Mouse (Mus musculus): Measurements from ENCODE around the gene Muc3. TPM values are rescaled to one million over a fixed set of nuclear protein-coding genes. Genes with fewer than 3 reads are reported as not detected.
"Not testable (repeated sequence)": the region's sequence is repeated elsewhere in the genome, so short reads cannot be mapped to it uniquely, and the experiment has no call there.

Muc3 gene
- total RNA-seq, 1 experiment from 2014 or later: not detected

GRCm38 (mm10) chr5:137121280-137121679 lies 27.8 kb downstream of the Muc3 start:
- DNase-seq: no peak

- no peak for DNase-seq
Measured at GRCm38 (mm10) chr5:137118878-137119277, 30.2 kb downstream of the Muc3 start.

GRCm38 (mm10) chr5:137117994-137118393 lies 31.1 kb downstream of the Muc3 start:
- DNase-seq: not testable (repeated sequence)

GRCm38 (mm10) chr5:137116987-137117386 lies 32.1 kb downstream of the Muc3 start:
- no peak for DNase-seq

- peak; percentile 82 for DNase-seq
Measured at GRCm38 (mm10) chr5:137115866-137116847, 33.0 kb downstream of the Muc3 start, which contains the start of gene Trim56. Gene Trim56 (minus strand): TSS chr5:137116209.

GRCm38 (mm10) chr5:137114891-137115561 lies 34.1 kb downstream of the Muc3 start:
- DNase-seq: no peak

GRCm38 (mm10) chr5:137111542-137112408 lies 37.3 kb downstream of the Muc3 start:
- DNase-seq: no peak

- DNase-seq: no peak
Measured at GRCm38 (mm10) chr5:137110863-137111262, 38.3 kb downstream of the Muc3 start.

- no peak for DNase-seq
Measured at GRCm38 (mm10) chr5:137109941-137110593, 39.1 kb downstream of the Muc3 start.

- no peak for DNase-seq
Measured at GRCm38 (mm10) chr5:137108111-137108510, 41.0 kb downstream of the Muc3 start.

GRCm38 (mm10) chr5:137107670-137108069 lies 41.5 kb downstream of the Muc3 start:
- DNase-seq: no peak

GRCm38 (mm10) chr5:137107024-137107423 lies 42.1 kb downstream of the Muc3 start:
- DNase-seq: peak; percentile 80

- no peak for DNase-seq
Measured at GRCm38 (mm10) chr5:137106434-137106833, 42.7 kb downstream of the Muc3 start.

GRCm38 (mm10) chr5:137103969-137104368 lies 45.2 kb downstream of the Muc3 start:
- no peak for DNase-seq

GRCm38 (mm10) chr5:137102575-137103522 lies 46.3 kb downstream of the Muc3 start:
- DNase-seq: peak; percentile 80

GRCm38 (mm10) chr5:137102078-137102477 lies 47.0 kb downstream of the Muc3 start:
- DNase-seq: no peak

- DNase-seq: no peak
Measured at GRCm38 (mm10) chr5:137100660-137101059, 48.5 kb downstream of the Muc3 start.

GRCm38 (mm10) chr5:137098418-137098817 lies 50.7 kb downstream of the Muc3 start:
- DNase-seq: no peak

GRCm38 (mm10) chr5:137096037-137096436 lies 53.1 kb downstream of the Muc3 start:
- peak; percentile 32 for DNase-seq

- DNase-seq: no peak
Measured at GRCm38 (mm10) chr5:137095135-137095534, 54.0 kb downstream of the Muc3 start.

All from adrenal gland, postnatal 25 days (tissue).